Mouse (Mus musculus) testis, adult 2 months (tissue): ENCODE data around the gene Tcf12.

ENCODE experiments used
- CTCF ChIP-seq: fragments of 200-500 bp; IDR thresholded peaks from 2 replicates; pipeline ENCODE4 v1.5.1; 2012; ENCODE audit warnings: low read depth, mild to moderate bottlenecking, inconsistent platforms, low read length, moderate library complexity; ENCODE audit not compliant: control insufficient read depth, insufficient read depth, insufficient replicate concordance
- POLR2A ChIP-seq: fragments of 200-500 bp; IDR thresholded peaks from 2 replicates; pipeline ENCODE4 v1.6.1; 2012; ENCODE audit warnings: low read depth, mild to moderate bottlenecking, inconsistent platforms, low read length, moderate library complexity; ENCODE audit not compliant: control insufficient read depth

DNA sequence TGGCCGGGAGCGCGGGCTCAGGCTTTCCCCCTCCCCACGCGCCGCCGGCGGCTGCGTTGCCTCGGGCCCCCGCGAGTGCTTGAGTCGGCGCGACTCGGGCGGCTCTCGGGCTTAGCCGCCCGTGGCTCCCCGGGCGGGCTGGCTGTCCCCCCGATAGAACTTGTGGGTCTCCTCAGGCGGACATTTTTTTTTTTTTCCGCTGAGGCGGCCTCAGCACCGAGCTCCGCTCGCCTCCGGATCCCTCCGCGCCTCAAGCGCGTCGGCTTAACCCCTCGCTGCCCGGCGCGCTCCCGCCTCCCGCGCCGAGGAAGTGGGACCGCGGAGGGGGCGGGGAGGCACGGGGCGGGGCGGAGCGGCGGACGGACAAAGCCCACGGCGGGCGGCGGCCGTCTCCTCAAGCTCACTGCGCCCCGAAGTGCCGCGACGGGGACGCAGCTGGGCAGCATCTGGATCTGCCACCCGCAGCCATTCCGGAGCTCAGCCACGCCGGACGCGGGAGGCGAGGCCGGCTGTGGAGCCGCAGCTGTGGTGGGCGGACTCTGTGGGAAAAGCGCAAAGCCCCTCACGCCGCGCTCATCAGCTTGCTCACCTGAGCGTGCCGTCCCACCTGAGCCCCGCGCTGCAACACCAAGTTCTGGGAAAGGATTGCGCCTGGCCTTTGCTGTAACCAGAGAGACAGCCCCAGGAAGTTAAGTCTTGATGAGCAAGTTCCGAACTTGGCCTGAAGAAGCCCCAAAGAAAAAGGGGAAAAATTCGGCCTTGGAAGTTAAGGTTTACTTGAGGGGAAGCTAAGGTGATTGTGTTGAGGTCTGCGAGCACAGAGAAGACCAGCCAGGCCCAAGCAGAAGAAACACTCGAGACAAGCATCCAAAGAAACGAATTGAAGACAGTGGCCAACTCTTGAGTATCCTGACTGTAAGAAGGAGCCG lies at the start of gene Tcf12:
- TF ChIP-seq CTCF (no peak), POLR2A (peak; percentile 56)
